Mouse (Mus musculus) kidney, adult 18-20 months (tissue): ENCODE measurements around the gene Gm11634.
"Not testable (repeated sequence)": the region's sequence is repeated elsewhere in the genome, so short reads cannot be mapped to it uniquely, and the experiment has no call there.

ENCODE experiments used
- DNase-seq: peaks from one replicate; pipeline ENCODE4 v3.0.0; 2021

The Gm11634 gene

GRCm38 (mm10) chr11:101599156-101599555 lies at the start of gene Gm11634:
Gene Gm11634, minus strand, starts transcription at chr11:101599256.
- DNase-seq, result no peak

- not testable (repeated sequence) for DNase-seq
These were observed 48.0 kb upstream of the Gm11634 start for GRCm38 (mm10) chr11:101647093-101647492.

DNA sequence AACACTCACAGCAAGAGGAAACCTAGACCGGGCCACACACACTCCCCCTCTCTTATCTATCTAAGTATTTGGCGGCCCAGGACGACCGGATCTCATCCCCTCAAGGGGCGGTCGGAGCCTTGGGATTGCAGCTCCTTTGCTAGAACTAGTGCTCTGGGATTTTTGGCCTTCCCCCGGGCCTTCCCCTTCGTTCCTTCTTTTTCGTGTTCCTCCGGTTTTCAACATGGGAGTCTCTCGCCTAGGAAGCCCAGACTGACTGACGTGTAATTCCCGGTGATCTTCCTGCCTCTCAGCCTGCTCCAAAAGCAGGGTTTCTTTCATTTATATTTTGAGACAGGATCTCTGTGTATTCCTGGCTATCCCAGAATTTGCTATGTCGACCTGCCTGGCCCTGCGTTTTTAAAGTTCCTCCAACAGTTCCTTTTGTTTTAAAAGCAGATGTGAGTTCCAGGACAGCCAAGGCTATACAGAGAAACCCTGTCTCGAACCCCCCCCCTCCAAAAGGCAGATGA lies 47.3 kb upstream of the Gm11634 start:
- DNase-seq, result not testable (repeated sequence)

GRCm38 (mm10) chr11:101645411-101646282 lies 46.6 kb upstream of the Gm11634 start:
- peak; percentile 81 for DNase-seq

GRCm38 (mm10) chr11:101645043-101645410 lies 46.0 kb upstream of the Gm11634 start:
- DNase-seq, result not testable (repeated sequence)

GRCm38 (mm10) chr11:101644591-101644990 lies 45.5 kb upstream of the Gm11634 start:
- DNase-seq, result no peak

- DNase-seq, result no peak
These were observed 43.9 kb upstream of the Gm11634 start for GRCm38 (mm10) chr11:101642931-101643330.

DNA sequence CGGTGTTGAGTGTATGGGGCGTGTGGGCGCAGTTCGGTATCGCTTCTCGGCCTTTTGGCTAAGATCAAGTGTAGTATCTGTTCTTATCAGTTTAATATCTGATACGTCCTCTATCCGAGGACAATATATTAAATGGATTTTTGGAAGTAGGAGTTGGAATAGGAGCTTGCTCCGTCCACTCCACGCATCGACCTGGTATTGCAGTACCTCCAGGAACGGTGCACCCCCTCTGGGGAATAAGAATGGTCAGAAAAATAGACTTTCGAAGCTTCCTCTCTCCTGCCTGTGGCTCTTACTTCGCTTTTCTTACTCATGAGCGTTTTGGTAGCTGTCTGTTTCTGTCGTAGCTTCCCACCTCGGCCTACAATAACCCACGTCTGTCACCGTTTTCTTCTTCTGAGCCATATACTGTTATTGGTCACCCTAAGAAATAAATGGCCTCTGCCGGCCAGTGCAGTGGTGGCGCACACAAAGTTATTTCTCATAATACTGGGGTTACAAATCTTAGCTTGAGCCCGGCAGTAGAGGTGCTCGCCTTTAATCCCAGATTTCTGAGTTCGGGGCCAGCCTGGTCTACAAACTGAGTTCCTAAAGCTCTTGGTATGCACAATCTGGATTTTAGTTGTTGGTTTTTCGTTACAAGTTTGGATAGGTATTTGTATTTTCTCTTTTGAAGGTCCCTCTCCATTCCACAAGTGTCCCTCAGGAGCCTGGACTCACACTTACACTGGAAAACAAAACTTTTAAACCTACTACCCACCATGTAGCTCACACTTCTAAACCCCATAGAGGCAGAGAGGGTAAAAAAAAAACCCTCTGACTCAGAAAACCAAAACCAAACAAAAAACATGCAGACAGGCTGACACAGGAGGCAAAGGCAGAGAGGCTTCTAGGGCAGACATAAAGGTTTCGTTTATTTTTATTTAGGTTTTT lies 42.9 kb upstream of the Gm11634 start:
- peak; percentile 43 for DNase-seq

DNA sequence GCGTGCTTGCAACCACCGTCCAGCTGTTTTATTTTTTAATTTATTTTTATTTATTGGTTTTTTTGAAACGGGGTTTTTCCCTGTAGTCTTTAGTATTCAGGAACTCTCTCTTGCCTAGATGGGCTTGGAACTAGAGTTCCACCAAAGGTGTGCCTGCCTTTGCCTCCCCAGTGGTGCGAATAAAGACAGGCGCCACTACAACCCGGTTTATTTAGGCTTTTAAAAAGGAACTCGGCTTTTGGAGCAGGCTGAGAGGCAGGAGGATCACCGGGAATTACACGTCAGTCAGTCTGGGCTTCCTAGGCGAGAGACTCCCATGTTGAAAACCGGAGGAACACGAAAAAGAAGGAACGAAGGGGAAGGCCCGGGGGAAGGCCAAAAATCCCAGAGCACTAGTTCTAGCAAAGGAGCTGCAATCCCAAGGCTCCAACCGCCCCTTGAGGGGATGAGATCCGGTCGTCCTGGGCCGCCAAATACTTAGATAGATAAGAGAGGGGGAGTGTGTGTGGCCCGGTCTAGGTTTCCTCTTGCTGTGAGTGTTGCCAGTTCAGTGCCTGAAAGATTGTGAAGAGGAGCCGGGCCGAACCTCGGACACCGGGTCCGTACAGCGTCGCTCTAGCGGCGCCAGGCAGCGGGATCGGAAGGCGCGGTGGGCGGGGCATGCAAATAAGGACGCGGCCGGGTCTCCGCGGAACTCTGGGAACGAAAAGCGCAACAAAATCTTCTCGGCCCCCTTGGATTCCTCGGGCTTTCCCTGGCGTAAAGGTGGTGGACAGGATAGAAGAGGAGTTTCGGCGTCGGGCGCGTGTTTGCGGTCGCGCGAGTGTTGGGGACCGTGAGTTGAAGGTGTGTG lies 42.0 kb upstream of the Gm11634 start:
- DNase-seq, result peak; percentile 85

DNA sequence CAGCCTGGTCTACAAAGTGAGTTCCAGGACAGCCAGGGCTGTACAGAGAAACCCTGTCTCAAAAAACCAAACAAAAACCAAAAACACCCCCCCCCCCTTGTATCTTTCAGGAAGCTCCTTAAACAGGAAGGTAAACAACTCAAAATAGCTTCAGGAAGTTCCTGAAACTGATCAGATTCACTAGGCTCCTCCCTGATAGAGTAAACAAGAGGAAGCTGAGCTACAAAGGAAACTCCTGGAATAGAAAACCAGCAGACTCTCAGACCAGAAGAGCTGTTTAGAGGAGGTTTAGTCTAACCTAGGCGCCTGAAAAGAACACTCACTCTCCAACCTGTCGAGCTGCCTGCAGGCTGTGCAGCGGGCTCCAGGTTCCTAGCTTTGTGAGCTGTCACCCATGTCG lies 40.7 kb upstream of the Gm11634 start:
- no peak for DNase-seq

DNA sequence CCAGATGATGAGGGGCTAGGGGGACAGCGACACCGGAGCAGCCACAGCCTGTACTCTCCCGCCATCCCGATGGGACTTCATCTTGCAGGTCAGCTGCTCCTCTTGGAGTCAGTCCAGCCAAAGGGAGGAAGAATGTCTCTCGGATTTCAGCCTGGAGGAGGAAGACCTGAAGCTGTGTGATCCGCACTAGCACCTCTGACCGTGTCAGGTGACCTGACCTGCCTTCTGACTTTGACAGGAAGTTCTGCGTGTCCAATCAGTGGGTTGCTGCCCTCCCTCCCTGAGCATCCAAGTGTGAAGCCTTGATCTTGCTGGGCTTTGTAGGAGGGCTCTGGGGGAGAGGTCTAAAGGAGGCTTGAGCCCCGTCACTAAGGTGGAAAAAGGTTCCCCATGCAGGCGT lies 36.6 kb upstream of the Gm11634 start:
- DNase-seq, result peak; percentile 49

DNA sequence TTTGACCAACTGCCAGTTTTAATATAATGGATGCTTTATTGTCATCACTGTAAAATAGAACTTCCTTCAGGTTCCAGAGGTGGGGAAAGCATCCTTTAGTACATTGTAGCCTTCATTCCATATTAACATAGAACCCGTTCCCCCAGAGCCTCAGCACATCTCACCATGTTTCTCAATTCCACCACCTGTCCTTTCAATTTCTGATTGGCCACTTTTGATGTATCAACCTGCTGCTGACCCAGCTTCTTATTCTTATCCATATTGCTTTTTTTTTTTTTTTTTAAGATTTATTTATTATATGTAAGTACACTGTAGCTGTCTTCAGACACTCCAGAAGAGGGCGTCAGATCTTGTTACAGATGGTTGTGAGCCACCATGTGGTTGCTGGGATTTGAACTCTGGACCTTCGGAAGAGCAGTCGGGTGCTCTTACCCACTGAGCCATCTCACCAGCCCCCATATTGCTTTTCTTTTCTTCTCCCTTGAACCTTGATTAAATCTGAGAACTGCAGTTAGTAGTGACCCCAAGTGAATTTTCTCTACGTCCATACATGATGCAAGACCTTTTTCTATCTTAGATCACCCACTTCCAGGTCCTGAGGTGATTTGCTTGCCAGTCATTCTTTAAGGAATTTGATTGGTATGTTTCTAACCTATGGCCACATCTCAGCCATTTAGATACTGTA lies 29.8 kb upstream of the Gm11634 start:
- DNase-seq, result not testable (repeated sequence)

GRCm38 (mm10) chr11:101627857-101628559 lies 29.0 kb upstream of the Gm11634 start:
- peak; percentile 88 for DNase-seq

- peak; percentile 86 for DNase-seq
These were observed 28.2 kb upstream of the Gm11634 start, which contains the start of gene Rdm1 for GRCm38 (mm10) chr11:101626995-101627856. Gene Rdm1, plus strand, starts transcription at chr11:101627195.

DNA sequence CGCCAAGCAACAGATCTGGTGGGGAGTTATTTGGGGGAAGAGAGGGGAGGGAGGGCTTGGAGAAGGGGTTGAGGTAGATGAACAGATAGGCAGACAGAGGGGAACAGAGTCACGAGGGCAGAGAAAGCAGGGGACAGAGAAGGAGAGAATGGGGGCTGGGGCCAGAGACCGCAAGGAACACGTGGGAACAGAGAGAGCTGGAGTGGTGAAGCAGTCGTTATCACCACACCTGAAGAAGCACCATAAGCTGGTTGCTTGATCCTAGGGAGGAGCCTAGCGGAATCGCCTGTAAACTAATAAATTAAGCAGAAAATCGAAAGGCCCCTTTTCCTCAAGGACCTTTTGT lies 27.6 kb upstream of the Gm11634 start:
- DNase-seq, result no peak

GRCm38 (mm10) chr11:101620022-101620655 lies 21.1 kb upstream of the Gm11634 start:
- DNase-seq, result not testable (repeated sequence)

- DNase-seq, result no peak
These were observed 19.5 kb upstream of the Gm11634 start for GRCm38 (mm10) chr11:101618596-101618995.

GRCm38 (mm10) chr11:101617849-101618248 lies 18.8 kb upstream of the Gm11634 start:
- no peak for DNase-seq

GRCm38 (mm10) chr11:101616948-101617767 lies 18.1 kb upstream of the Gm11634 start:
- DNase-seq, result no peak
